Mouse (Mus musculus) neutrophil, adult 5-6 weeks (primary cell): ENCODE results near the gene Man2a1. TPM values are rescaled to one million over a fixed set of nuclear protein-coding genes. Genes with fewer than 3 reads are reported as not detected.

Experiments used
- ATAC-seq: fragments of 151-379, 151-347 bp; 2 replicates; pipeline ENCODE4 v1.8.0; 2017; ENCODE audit warnings: mild to moderate bottlenecking, moderate TSS enrichment; ENCODE audit not compliant: insufficient number of reproducible peaks, poor library complexity, low FRiP score, severe bottlenecking; ENCODE audit errors: extremely low read depth
- total RNA-seq: library from RNA; stranded (forward); fragments of 200-1000 nt; gene quantifications from 2 replicates; pipeline ENCODE4 v1.2.3, GENCODE M21; 2017

Gene Man2a1
- total RNA-seq, 1 experiment from 2014 or later = 69.0 TPM

GRCm38 (mm10) chr17:64601091-64601750, 685 bp downstream of the Man2a1 start:
- peak; percentile 15; the same call in 1 of the 2 replicates for ATAC-seq

DNA sequence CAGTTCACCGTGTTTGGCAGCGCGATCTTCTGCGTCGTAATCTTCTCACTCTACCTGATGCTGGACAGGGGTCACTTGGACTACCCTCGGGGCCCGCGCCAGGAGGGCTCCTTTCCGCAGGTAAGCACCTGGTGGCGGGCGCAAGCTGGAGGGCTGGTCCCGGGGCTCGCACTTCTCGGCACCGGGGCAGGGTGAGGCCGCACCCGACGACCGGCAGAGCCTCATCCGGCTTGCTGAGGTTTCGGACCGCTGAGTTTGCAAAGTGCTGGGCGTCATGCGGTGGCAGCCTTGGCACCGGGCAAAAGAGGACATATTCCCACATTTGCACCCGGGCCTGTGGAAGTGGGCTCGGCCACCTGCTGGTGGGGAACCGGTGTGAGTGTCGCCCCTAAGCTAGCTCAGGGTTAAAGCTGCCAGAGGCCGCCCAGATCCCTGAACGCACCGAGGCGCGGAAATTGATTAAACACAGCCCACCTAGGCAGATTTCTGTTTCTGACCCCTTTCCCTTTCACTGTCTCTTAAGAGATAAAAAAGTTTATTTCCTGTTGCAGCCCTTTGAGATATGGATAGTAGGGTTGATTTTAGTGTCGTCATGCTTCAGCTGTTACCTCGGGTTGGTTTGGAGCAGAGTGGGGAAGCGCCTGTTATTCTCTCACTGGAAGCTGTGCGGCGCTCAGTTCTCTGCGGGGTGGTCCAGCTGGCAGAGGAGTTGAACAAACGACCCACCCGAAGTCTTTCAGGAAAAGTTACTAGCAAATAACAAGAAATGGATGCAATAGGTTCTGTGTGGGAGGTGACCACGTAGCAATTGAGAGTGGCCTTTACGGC, 1.4 kb downstream of the Man2a1 start:
- peak; percentile 20 for ATAC-seq

- no peak for ATAC-seq
These were observed 2.6 kb downstream of the Man2a1 start for GRCm38 (mm10) chr17:64603134-64603533.

DNA sequence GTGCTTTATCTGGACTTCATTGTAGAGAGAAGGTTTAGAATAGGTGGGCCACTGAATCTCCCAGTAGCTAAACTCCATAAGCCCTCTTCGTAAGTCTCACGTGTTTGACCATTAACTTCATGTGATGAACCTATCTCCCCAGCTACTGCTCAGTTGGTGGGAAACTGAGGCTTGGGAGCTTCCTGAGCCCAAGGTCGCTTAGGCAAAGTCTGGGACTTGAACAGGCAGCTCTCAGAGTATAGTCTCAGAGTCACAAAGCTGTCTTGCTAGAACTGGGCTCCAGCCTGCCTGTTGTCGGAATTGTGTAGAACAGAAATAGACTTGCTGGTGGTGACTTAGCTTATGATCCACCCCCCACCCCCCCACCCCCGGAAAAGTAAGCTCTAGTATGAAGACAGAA, 3.0 kb downstream of the Man2a1 start:
- ATAC-seq = no peak

DNA sequence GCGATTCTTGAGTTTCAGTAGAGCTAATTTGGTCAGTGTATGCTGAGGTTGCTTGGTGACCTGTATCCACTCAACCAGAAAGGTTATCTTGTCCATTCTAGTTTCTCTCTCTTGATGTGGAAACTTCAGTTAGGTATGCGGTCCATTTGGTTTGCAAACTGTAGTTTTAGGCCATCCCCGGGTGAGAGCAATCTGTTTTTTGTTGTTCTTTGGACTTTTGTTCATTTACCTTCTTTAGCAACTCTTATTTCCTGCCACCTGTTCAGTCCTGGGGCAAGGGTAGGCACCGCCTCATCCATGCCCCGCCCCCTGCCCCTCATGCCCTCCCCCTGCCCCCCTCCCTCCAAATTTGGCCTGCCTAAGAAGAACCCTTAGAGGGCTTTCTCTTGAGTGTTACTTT, 3.6 kb downstream of the Man2a1 start:
- no peak for ATAC-seq

- no peak for ATAC-seq
These were observed 7.7 kb downstream of the Man2a1 start for GRCm38 (mm10) chr17:64608228-64608627.

DNA sequence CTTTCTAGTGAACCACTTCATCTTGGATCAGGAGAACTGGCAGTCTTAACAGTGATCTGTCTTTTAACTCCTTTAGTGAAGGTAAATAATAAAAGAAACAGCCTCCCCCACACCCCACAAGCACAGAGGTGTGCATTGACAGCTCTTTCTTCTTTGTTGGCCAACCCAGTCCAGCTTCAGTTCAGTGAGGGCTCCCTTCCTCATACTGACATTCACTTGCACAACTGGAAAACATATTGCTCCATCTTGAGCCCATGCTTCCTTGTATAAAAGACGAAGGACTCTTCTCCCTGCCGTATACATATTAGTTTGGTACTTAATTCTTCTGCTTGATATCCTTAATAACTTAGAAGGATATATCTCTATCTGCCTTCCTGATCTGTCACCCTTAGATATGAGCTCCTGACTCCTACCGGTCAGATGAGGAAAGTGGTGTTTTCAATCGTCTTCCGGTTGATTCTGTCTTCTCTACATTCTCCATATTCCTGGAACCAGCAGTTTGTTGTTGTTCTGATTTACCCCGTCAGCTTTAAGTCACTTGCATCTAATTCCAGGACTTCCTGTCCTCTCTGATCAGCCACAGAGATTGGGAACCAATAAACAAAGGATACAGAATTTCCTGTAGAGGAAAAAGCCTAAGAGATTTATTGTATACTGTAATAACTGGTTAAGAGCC, 8.5 kb downstream of the Man2a1 start:
- ATAC-seq = peak; percentile 31; the same call in 1 of the 2 replicates

GRCm38 (mm10) chr17:64609741-64610140, 9.2 kb downstream of the Man2a1 start:
- ATAC-seq = no peak

- ATAC-seq = no peak
These were observed 10.9 kb downstream of the Man2a1 start for GRCm38 (mm10) chr17:64611426-64611825.

DNA sequence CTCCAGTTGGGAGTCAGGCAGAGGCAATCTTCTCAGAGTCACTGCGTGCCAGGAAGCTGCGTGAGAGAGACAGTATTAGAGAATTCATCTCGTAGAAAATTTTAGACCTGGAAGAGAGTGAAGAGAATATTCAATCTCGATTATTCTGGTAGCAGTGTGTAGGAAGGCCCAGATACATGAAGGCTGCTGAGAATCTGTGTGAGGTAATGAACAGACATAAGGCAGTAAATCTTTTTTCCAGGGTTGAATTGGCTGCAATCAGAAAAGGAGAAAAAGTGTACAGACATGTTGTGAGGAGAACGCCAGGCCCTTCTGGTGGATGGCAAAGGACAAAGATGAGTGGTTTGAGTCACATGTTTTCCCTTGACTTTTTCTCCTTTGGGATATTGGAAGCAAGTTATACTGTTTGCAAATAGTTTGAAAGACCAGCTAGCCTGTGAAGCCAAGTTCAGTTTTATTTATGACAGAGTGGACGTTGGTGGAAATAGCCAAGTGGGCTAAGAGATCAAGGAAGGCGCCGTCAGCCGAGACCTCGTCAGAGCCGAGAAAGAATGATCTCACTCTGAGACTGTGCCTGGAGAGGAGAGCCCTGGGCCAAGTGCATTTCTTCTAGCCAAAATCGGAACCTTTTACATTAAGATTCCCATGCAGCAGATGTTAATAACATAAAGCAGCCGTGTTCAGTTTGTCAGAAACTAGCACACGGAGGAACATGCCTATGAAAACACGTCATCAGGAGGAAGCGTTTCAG, 11.8 kb downstream of the Man2a1 start:
- ATAC-seq = no peak

- no peak for ATAC-seq
These were observed 12.4 kb downstream of the Man2a1 start for GRCm38 (mm10) chr17:64612930-64613329.

DNA sequence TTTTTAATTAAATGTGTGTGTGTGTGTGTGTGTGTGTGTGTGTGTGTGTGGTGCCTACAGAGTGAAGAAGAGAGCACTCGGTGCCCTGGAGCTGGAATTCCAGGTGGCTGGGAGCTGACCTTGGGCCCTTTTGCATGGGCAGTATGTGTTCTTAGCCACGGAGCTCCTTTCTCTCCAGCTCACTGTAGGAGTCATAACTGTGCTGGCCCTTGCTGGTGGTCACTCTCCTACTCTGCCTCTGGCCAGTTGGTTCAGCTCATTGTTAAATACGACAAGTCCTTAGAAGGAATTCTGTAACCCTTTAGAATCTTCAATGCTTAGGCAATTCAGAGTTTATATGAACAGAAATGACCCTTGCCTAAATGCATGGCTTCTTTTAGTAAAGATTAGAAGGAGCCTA, 12.8 kb downstream of the Man2a1 start:
- ATAC-seq = no peak

DNA sequence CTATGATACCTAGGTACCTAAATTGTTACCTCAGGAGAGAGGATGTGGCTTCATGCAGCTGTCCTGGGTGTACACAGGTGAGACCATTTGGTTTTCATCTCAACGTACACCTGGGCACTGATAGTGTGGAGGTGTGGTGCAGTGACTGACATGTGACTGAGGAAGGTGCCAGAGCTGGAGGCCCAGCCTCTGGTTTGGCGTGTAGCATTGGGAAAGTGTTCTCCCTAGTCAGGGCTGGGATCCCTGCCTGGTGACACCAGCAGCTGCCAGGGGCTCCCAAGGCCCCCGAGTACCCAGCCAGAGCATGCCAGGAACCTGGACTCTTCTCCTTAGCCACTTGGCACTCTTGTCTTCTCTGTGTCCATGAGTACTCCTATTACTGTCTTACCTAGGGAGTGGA, 14.3 kb downstream of the Man2a1 start:
- no peak for ATAC-seq

GRCm38 (mm10) chr17:64615420-64615819, 14.9 kb downstream of the Man2a1 start:
- ATAC-seq = 0 out of 2 replicates have a peak, but pooled peaks have one; percentile 28

DNA sequence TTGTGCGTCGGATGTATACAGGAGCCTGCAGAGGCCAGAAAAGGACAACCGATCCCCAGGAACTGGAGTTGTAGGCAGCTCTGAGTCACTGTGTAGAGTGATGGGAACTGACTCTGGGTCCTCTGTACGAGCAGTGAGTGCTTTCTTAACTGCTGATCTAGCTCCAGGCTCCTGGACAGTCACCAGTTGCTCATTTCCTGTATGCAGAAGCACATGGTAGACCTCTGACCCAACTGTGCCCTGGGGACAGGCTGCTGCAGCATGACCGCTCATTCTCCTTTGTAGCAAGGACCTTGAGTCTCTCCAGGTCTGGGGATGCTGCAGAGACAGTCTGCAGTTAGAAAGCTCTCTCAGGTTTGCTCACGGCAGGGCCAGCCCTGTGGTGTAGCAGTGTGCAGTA, 15.7 kb downstream of the Man2a1 start:
- no peak for ATAC-seq

DNA sequence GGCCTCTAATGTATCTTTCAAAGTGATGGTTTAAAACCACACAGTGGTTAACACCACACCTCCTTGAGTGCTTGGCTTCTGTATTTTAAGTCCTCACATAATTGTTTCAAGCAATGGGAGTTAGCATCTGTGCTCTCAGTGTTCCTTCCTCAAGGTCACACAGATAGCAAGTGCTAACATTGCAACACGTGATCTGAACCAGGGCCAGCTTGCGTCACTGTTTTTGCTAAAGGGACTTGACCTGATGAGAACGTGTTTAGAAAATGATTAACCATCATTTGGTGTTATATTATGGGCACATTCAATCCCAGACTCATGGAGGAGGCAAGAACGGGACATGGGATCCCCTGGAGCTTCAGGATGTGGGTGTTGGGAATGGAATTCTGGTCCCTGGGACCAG, 17.3 kb downstream of the Man2a1 start:
- ATAC-seq = peak; percentile 23; the same call in 1 of the 2 replicates

GRCm38 (mm10) chr17:64618996-64619395, 18.5 kb downstream of the Man2a1 start:
- ATAC-seq = no peak

DNA sequence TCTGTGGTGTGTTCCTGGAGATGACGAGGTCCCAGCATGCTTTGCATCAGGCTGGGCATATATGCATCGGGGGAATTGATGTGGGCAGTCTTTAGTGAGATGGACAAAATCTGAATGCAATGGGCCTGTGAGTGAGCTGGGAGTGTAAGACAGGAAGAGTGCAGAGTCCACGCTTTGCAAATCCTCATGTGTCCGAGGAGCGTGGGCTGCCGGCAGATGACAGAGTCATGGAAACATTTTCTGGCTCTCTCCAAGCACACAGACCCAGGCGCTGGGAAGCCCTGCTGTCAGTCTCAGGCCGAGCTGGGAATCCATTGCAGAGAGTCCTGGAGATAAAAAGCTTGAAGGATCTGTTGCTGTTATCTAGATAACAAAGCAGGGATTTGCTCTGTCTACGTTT, 19.6 kb downstream of the Man2a1 start:
- ATAC-seq = no peak

- no peak for ATAC-seq
These were observed 20.1 kb downstream of the Man2a1 start for GRCm38 (mm10) chr17:64620627-64621026.
